ENCODE assay signal across 7 mouse cellular contexts in genomic region chr16:78473456-78473855, GRCm38 (mm10).
DNase-seq lines count a peak whose midpoint lies in the region; TF ChIP-seq lines count a peak whose summit lies in the region.

No protein-coding gene starts in this region.

- WGBS in kidney, adult 2 months: 58% methylated on average over 7 of the region's 7 CpGs

- H3K4me1 ChIP-seq in kidney, adult 2 months (ENCODE audit: control insufficient read depth, insufficient read depth, low read length): no peaks in the 10 kb centered on the region

- no peak for TF ChIP-seq CTCF in kidney, adult 2 months (conservative IDR thresholded peaks at IDR 0.05; ENCODE audit: insufficient read depth, insufficient read length, low read depth, low read length)

- H3K27ac ChIP-seq in kidney, adult 2 months (ENCODE audit: insufficient read depth, low read depth, low read length): no peak overlapping the region

- peak; percentile 53 for DNase-seq in 3T3-L1 (ENCODE audit: low read depth, low spot score)
- peak; percentile 83 for DNase-seq in adipocyte (ENCODE audit: low spot score)
- peak; percentile 64 for DNase-seq in kidney, adult 2 months
- peak; percentile 51 for DNase-seq in lung, postnatal 14 days
- no peak for DNase-seq in left cerebral cortex, adult 11 months (ENCODE audit: low spot score)
- no peak for DNase-seq in T-cell, adult 2 months (ENCODE audit: low spot score)
- DNase-seq in cerebellum, adult 9-11 months: no peak

- H3K27me3 ChIP-seq in kidney, adult 2 months (replicated peaks; ENCODE audit: control insufficient read depth, insufficient read depth, low read length): no peaks in the 10 kb centered on the region

- H3K36me3 ChIP-seq in kidney, adult 2 months (ENCODE audit: control insufficient read depth, insufficient read depth, low read length): no peaks in the 10 kb centered on the region

- TF ChIP-seq POLR2A in kidney, adult 2 months (IDR thresholded peaks at IDR 0.05; ENCODE audit: low read depth, low read length): no peak

- H3K4me3 ChIP-seq in kidney, adult 2 months (ENCODE audit: insufficient read depth, low read depth, low read length): no peak overlapping the region

Comparison
In these comparisons a context has a peak if more than half of its experiments do, and no peak if none do; other contexts are left out.
1. DNase-seq: peak in 3T3-L1 (single experiment), adipocyte (single experiment), kidney, adult 2 months (single experiment) and lung, postnatal 14 days (single experiment); none in left cerebral cortex, adult 11 months (single experiment), T-cell, adult 2 months (single experiment) and cerebellum, adult 9-11 months (single experiment).